Mouse (Mus musculus) megakaryocyte, embryonic 14.5 days (primary cell): ENCODE measurements around the gene Nat8l.

Source experiments
- FLI1 ChIP-seq: IDR thresholded peaks from 2 replicates; pipeline ENCODE4 v1.6.1; 2012; ENCODE audit warnings: low read length, inconsistent platforms, mixed read lengths
- GATA1 ChIP-seq: IDR thresholded peaks from 3 replicates; pipeline ENCODE4 v1.6.1; 2012; ENCODE audit warnings: mixed read lengths, low read length, inconsistent platforms, borderline replicate concordance

GRCm38 (mm10) chr5:34002636-34003035, 6.9 kb downstream of the Nat8l start:
- no peak for TF ChIP-seq GATA1
- no peak for TF ChIP-seq FLI1
